Mouse (Mus musculus) heart, embryonic 12.5 days (tissue): ENCODE measurements around the gene Hic1. TPM values are rescaled to one million over a fixed set of nuclear protein-coding genes. Genes with fewer than 3 reads are reported as not detected.
"Not testable (repeated sequence)": the region's sequence is repeated elsewhere in the genome, so short reads cannot be mapped to it uniquely, and the experiment has no call there.

ENCODE experiments used
- ATAC-seq: fragments of 200-750 bp; cut with Nextera tagmentation; 2 replicates; pipeline ENCODE4 v1.8.0; 2017; ENCODE audit warnings: moderate TSS enrichment, moderate library complexity; ENCODE audit not compliant: insufficient number of reproducible peaks, low FRiP score
- H3K27ac ChIP-seq: fragments of 300-500 bp; sonication (generic); 2 replicates; pipeline ENCODE4 v1.5.1; 2016; ENCODE audit warnings: mild to moderate bottlenecking, moderate library complexity; ENCODE audit not compliant: poor library complexity, severe bottlenecking
- H3K27me3 ChIP-seq: fragments of 300-500 bp; sonication (generic); replicated peaks from 2 replicates; pipeline ENCODE4 v1.6.1; 2016; ENCODE audit warnings: mild to moderate bottlenecking, moderate library complexity
- H3K36me3 ChIP-seq: fragments of 300-500 bp; sonication (generic); 2 replicates; pipeline ENCODE4 v1.6.1; 2016; ENCODE audit warnings: mild to moderate bottlenecking, moderate library complexity
- H3K4me1 ChIP-seq: fragments of 300-500 bp; sonication (generic); replicated peaks from 2 replicates; pipeline ENCODE4 v1.6.1; 2016; ENCODE audit warnings: mild to moderate bottlenecking
- H3K4me2 ChIP-seq: fragments of 300-500 bp; sonication (generic); 2 replicates; pipeline ENCODE4 v1.6.1; 2016; ENCODE audit warnings: mild to moderate bottlenecking, moderate library complexity
- H3K4me3 ChIP-seq: fragments of 300-500 bp; sonication (generic); 2 replicates; pipeline ENCODE4 v1.5.1; 2016; ENCODE audit warnings: mild to moderate bottlenecking
- H3K9ac ChIP-seq: fragments of 300-500 bp; sonication (generic); 2 replicates; pipeline ENCODE4 v1.6.1; 2016; ENCODE audit warnings: mild to moderate bottlenecking, moderate library complexity
- H3K9me3 ChIP-seq: fragments of 300-500 bp; sonication (generic); replicated peaks from 2 replicates; pipeline ENCODE4 v1.6.1; 2016; ENCODE audit warnings: mild to moderate bottlenecking, moderate library complexity
- WGBS: fragments of 180-500 bp; shearing (Covaris S2); methylation state at CpG from one replicate; pipeline ENCODE4 v1.1.7; 2016; 5-methylcytosine and 5-hydroxymethylcytosine counted together
- polyA plus RNA-seq: library from polyadenylated mRNA; unstranded; fragments of >200 nt; fragmentation: Nextera tagmentation; extraction: Ambion mirVana; gene quantifications from 2 replicates; pipeline ENCODE4 v1.2.1, GENCODE M21; 2016

The Hic1 gene
- polyA plus RNA-seq, 1 experiment from 2014 or later, result 13.8 TPM

DNA sequence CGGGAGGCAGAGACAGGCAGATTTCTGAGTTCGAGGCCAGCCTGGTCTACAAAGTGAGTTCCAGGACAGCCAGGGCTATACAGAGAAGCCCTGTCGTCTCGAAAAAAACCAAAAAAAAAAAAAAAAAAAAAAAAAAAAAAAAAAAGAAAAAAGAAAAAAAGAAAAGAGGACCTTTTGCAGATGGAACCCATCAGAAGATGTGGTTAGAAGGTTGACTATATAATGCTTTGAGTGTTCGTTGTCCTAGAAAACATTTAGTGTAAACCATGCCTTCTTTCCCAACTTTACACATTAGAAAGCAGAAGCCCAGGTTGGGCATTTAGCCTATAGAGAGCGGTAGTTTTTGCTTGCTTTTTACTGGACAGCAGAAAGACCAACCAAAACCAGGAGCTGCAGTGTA is 5.3 kb upstream of the Hic1 start:
- not testable (repeated sequence) for ATAC-seq, H3K9ac ChIP-seq, H3K4me2 ChIP-seq, H3K4me3 ChIP-seq, H3K9me3 ChIP-seq, H3K27ac ChIP-seq
- peaks cover 40% of the 10 kb centered on the region for H3K27me3 ChIP-seq
- WGBS, result 66% methylated on average over 6 of the region's 6 CpGs
- H3K4me1 ChIP-seq, result peaks cover 48% of the 10 kb centered on the region
- peaks cover 14% of the 10 kb centered on the region for H3K36me3 ChIP-seq

DNA sequence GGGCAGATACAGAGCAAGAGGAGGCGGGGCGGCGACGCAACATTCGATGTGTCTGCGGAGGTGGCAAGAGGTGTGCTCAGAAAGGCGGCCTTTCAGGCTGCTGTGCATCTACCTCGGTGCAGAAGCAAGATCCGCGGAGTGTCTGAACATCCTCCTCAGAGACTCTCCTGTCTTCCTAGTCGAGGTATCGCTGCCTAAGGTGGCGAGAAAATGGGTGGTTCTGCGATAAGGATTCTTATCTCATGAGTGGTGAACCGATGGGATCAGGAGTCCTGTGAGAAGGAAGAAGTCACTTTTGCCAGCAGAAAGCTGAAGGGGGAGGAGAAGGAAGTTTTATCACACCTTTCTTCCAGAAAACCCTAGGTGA is 4.5 kb upstream of the Hic1 start:
- H3K36me3 ChIP-seq, result peaks cover 14% of the 10 kb centered on the region
- no peak for ATAC-seq
- no peak overlapping the region for H3K9ac ChIP-seq
- peak overlapping the region; percentile 88 for H3K4me2 ChIP-seq
- H3K27me3 ChIP-seq, result peaks cover 44% of the 10 kb centered on the region
- peak overlapping the region; percentile 61 for H3K4me3 ChIP-seq
- no peak overlapping the region for H3K27ac ChIP-seq
- WGBS, result 2% methylated on average over 15 of the region's 15 CpGs
- no peaks in the 10 kb centered on the region for H3K9me3 ChIP-seq
- peaks cover 50% of the 10 kb centered on the region for H3K4me1 ChIP-seq

DNA sequence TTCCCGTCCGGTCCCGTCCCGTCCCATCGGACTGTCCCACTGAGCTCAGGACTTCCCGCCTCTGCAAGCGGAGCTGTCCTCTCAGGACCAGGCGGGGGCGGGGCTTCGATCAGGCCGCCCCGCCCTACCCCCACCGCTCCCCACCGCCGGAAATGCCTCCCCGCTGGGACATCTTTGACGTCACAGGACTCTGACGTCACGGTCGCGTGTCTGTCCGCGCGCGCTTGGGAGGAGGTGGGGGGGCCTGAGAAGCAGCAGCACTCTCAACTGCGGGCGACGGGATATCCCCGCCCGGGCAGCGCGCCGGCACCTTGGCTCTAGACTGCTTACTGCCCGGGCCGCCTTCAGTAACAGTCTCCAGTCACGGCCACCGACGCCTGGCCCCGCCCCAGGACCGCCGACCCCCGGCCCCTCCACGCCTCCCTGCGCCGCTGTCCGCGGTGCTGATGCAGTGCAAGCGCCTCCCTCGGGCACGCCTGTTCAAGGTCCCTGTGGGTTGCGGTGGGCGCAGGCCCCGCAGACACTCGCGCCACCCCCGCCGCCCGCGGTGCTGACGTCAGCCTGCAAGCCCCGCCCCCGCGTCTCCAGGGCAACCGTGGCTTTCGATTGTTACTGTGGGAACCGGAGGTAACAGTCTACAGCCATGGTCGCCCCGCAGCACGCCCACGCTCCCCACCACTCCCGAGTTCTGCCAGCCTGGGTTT is 3.9 kb upstream of the Hic1 start:
- Histone ChIP-seq H3K27me3 (peaks cover 44% of the 10 kb centered on the region), H3K9ac (0 out of 2 replicates have a peak overlapping the region, but pooled peaks have one; percentile 1), H3K4me2 (peak overlapping the region; percentile 88), H3K9me3 (no peaks in the 10 kb centered on the region), H3K36me3 (peaks cover 14% of the 10 kb centered on the region), H3K27ac (no peak overlapping the region), H3K4me1 (peaks cover 55% of the 10 kb centered on the region), H3K4me3 (peak overlapping the region; percentile 61)
- WGBS, result 2% methylated on average over 63 of the region's 71 CpGs
- peak; percentile 75 for ATAC-seq

DNA sequence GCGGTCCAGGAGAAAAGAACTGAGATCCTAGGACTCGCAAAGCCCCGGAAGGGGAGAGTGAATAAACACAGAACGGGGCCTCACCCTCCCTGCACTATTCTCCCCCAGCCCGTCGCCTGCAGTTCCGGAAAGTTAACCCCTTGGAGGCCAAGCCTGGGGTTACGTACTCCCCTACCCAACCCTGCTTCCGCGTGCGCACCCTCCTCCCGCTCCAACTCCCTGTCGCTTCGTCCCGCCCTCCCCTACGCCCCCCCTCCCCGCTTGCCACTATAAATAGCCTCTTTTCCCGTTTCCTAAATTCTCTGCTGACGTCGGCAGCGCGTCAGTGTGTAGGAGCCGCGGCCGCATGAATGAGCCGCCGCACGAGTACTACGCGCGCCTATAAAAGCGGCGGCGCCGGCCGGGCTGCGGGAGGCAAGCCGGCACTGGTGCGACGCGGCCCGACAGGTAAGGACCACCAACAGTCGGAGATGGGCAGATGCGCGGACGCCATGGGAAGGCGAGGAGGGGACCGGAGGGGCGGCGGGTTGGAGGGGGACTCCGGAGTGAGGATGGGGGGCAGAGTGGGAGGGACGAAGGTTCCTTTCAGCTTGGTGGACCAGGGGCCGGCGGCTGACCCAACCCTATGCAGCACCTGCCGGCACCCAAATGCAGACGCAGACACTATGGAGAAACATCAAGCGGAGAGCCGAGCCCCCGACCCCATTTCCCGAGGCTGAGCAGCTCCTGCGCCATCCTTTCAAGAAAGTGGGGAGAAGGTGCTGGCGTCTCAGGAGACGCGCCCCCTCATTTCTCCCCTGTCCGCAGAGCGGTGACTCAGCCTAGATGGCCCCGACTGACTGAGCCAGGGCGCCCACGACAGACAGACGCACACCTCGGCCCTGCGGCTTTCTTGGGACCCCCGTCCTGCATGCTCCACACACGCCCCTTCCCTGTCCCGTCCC is 3.1 kb upstream of the Hic1 start:
- no peak overlapping the region for H3K27ac ChIP-seq
- peaks cover 55% of the 10 kb centered on the region for H3K4me1 ChIP-seq
- ATAC-seq, result no peak
- H3K4me3 ChIP-seq, result peak overlapping the region; percentile 61
- peaks cover 8% of the 10 kb centered on the region for H3K36me3 ChIP-seq
- no peaks in the 10 kb centered on the region for H3K9me3 ChIP-seq
- WGBS, result under 1% methylated on average over 75 of the region's 75 CpGs
- peaks cover 50% of the 10 kb centered on the region for H3K27me3 ChIP-seq
- H3K4me2 ChIP-seq, result peak overlapping the region; percentile 88
- H3K9ac ChIP-seq, result peak overlapping the region; percentile 1; the same call in 1 of the 2 replicates

DNA sequence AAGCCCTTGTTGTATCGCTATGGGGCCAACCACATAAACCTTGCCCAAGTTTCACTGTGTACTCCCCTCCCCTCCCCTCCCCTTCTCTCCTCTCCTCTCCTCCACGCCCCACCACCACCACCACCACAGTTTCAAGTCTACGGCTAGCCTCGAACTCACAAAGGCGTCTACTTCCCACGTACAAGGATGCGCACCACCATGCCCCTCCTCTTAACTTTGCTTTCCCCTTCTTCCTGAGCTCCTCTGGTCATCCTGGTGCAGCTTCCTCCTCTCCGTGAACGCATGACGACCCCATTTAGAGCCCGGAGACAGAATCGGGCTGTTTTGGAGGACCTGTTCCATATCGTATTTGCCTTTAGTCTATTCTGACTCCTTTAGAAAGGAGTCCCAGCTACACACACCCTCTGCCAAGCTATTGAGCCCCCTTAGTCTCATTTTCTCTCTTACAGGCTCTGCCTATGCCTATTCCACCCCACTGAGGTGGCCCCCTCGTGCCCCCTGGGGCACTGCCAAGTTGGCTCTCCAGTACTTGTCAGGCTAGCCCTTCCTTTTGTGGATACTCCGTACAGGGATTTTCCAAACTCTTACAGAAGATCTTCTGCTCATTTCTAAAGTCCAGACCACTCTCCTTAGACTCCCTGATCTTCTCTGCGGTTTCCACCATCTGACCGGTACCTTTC is 2.0 kb upstream of the Hic1 start:
- Histone ChIP-seq H3K4me3 (no peak overlapping the region), H3K9me3 (no peaks in the 10 kb centered on the region), H3K27ac (no peak overlapping the region), H3K9ac (no peak overlapping the region), H3K36me3 (0 out of 2 replicates have a peak, but pooled peaks cover under 1% of the 10 kb centered on the region), H3K4me2 (peak overlapping the region; percentile 88; the same call in 1 of the 2 replicates), H3K4me1 (peaks cover 65% of the 10 kb centered on the region), H3K27me3 (peaks cover 60% of the 10 kb centered on the region)
- 9% methylated on average over 17 of the region's 17 CpGs for WGBS
- ATAC-seq, result no peak

DNA sequence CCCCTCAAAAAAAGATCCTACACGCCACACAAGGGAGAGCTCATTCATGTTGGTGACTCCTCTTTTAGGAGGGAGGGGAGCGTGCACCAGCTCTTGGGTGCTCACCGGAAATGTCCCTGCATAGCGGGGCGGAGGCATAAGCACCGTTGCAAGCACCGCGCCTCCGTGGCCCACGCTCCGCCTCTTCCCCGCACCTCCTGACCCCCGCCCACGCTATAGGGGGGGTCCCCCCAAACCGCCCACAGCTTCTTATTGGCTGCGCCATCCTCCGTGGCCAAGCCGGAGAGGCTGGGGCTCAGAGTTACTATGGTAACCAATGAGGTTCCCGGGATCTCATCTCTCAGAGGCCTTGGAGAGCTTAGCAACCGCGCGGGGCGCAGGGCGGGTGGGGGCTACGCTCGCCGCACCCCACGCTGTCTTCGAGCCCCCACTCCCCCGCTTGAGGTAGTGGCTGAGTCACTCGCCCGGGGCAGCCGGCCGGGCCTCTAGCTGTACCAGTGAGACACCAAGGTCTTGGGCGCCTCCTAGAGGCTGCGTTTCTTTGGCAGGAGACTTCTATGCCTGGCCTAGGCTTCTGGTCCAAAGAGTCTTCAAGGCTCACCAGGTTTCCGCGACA is 925 bp upstream of the Hic1 start:
- Histone ChIP-seq H3K27ac (no peak overlapping the region), H3K36me3 (peaks cover 7% of the 10 kb centered on the region; the same call in 1 of the 2 replicates), H3K4me3 (peak overlapping the region; percentile 61), H3K27me3 (peaks cover 70% of the 10 kb centered on the region), H3K4me1 (peaks cover 76% of the 10 kb centered on the region), H3K9me3 (no peaks in the 10 kb centered on the region), H3K9ac (no peak overlapping the region), H3K4me2 (peak overlapping the region; percentile 96)
- WGBS, result under 1% methylated on average over 38 of the region's 38 CpGs
- 0 out of 2 replicates have a peak, but pooled peaks have one; percentile 12 for ATAC-seq

DNA sequence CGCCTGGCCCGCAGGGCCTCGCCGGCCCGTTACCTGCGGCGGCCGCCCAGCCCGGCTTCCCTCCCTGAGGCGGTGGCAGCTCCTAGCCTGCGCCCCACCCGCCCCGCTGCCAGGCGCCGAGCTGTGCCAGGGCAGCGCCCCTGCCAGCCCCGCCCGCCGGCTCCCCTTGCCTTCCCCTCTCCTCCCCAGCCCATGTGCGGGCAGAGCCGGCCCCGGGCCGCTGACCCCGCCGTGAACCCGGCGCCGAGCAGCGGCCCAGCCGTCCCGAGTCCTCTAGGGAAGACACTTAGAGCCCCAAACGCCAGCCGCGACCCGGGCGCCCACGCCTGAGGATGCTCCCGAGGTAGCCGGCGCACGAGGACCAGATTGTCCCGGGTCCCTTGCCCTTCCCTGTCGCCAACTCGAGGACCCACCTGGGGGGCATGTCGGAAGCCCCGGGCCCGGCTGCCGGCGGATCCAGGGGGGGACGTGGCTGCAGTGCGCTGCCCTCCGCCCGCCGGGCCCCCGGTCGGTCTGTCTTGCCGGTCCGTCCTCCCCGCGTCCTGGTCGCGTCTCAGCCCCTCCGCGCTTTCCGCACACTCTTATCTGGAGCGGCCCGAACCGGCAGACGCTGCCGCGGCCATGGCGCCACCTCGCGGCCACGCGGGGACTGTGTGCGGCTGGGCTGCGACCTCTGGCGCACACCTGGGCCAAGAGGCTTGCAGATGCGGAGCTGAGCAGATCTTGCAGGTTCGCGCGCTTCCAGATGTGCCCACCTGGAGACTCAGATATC is 543 bp downstream of the Hic1 start:
- peak overlapping the region; percentile 61 for H3K4me3 ChIP-seq
- H3K4me2 ChIP-seq, result peak overlapping the region; percentile 96
- peak overlapping the region; percentile 79 for H3K9ac ChIP-seq
- peak overlapping the region; percentile 60 for H3K27ac ChIP-seq
- peaks cover 17% of the 10 kb centered on the region for H3K36me3 ChIP-seq
- under 1% methylated on average over 83 of the region's 83 CpGs for WGBS
- no peaks in the 10 kb centered on the region for H3K9me3 ChIP-seq
- peaks cover 83% of the 10 kb centered on the region for H3K4me1 ChIP-seq
- peaks cover 85% of the 10 kb centered on the region for H3K27me3 ChIP-seq
- ATAC-seq, result peak; percentile 19; the same call in 1 of the 2 replicates

DNA sequence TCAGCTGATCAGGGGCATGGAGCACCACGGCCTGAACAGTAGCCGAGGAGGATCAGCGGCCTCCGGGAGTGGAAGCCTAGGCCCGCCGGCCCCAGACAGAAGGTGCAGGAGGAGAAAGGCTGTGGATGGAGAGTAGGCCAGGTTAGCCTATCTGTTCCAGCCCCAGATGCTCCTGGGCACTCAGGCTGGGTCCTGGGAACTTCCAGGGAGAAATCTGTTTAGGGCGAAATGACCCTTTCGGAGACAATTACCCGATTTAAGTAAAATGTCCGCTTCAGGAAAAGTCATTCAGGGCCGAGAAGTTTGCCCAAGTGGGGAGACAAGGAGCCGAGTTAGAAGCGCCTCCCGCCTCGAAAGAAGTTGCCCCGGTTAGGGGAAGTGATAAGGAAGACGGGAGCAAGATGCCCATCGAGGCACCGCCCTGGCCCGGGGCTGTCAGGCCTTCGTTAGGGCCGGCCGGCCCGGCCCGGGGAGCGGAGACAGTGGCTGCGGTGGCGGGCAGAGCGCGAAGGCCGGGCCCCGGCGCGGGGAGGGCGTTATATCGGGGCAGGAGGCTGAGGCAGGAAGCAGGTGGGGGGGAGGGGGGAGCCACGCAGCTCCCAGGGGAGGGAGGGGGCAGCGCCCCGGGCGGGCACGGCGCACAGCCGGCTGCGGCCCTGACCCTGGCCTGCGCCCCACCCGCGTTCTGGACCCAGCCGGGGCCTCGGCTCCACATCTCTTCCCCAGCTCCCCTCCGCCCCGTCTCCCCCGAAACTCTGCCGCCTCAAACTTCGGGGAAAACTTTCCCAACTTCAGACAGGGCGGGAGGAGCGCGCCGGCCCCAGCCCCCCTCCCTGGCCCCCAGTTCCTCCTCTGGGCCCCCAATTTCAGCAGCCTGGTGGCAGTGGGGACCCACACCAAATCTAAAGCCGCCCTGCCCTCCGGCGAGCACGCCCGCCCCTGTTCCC is 1.4 kb downstream of the Hic1 start:
- no peak for ATAC-seq
- 5% methylated on average over 56 of the region's 63 CpGs for WGBS
- H3K27ac ChIP-seq, result peak overlapping the region; percentile 60
- peaks cover 87% of the 10 kb centered on the region for H3K27me3 ChIP-seq
- peaks cover 25% of the 10 kb centered on the region for H3K36me3 ChIP-seq
- peaks cover 85% of the 10 kb centered on the region for H3K4me1 ChIP-seq
- H3K4me3 ChIP-seq, result peak overlapping the region; percentile 61
- H3K9ac ChIP-seq, result peak overlapping the region; percentile 79
- no peaks in the 10 kb centered on the region for H3K9me3 ChIP-seq
- H3K4me2 ChIP-seq, result peak overlapping the region; percentile 96

DNA sequence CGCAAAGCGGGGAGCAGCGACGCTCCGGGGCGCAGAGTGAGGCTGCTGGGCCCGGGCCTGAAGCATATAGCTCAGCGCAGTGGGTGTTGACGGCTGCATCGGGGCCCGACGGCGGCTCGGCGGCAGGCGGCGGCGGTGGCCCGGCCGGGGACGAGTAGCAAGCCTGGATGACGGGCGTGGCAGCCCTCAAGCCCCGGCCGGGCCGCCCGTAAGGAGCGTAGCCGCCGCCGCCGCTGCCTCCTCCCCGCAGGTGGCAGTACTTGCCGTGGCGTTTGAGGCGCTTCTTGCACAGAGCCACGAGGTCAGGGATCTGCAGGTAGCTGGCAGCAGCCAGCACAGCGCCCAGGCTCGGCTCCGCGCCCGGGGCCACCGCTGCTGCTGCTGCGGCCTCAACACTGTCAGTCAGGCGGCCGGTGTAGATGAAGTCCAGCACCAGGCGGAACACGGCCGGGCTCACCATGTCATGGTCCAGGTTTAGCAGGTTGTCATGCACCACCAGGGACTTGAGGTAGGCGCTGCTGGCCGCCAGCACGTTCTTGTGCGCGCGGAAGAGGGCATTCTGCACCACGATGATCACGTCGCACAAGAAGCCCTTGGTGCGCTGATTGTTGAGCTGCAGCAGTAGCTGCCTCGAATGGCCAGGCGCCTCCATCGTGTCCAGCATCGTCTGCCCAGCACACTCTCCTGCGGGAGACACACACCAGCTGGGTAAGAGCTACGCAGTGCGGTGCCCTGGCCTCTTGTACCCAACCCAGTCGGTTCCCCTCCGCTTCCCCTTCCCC is 2.3 kb downstream of the Hic1 start:
- H3K27me3 ChIP-seq, result peaks cover 80% of the 10 kb centered on the region
- peaks cover 77% of the 10 kb centered on the region for H3K4me1 ChIP-seq
- WGBS, result 3% methylated on average over 68 of the region's 68 CpGs
- H3K9ac ChIP-seq, result peak overlapping the region; percentile 79
- no peak overlapping the region for H3K27ac ChIP-seq
- H3K4me2 ChIP-seq, result peak overlapping the region; percentile 96
- H3K9me3 ChIP-seq, result no peaks in the 10 kb centered on the region
- peak overlapping the region; percentile 61 for H3K4me3 ChIP-seq
- H3K36me3 ChIP-seq, result peaks cover 31% of the 10 kb centered on the region
- ATAC-seq, result no peak
